Mouse (Mus musculus): Measurements from ENCODE around the gene Anxa4.

DNA sequence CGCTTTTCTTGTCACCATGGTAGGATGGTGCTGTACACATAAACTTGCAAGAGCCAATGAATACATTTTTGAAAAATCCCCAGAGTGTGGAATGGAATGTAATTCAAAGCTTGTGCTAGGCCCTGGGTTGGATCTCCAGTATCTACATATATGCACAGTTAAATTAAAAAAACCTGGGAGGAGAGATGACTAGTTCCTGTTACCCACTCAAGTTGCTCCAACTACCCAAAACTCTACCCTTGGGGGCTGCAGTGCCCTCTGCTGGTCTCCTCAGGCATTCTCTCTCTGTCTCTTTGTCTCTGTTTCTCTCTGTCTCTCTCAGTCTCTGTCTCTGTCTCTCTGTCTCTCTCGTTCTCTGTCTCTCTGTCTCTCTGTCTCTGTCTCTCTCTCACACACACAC lies 34.0 kb upstream of the Anxa4 start:
- TF ChIP-seq CTCF (IDR thresholded peaks at IDR 0.05; ENCODE audit: extremely low read depth, insufficient read depth, low read length) = no peak
- no peak for TF ChIP-seq POLR2A (IDR thresholded peaks at IDR 0.05; ENCODE audit: extremely low read depth, insufficient read depth, low read length)

All from cortical plate, adult 2 months (tissue).